Mouse (Mus musculus) layer of hippocampus, adult 8-10 months (tissue): ENCODE results near the gene Phyhipl. TPM values are rescaled to one million over a fixed set of nuclear protein-coding genes. Genes with fewer than 3 reads are reported as not detected.
A peak's percentile ranks its signal among the peaks of the same experiment; 100 is the strongest.

Source experiments
- DNase-seq, 2 experiments: peaks; one replicate each; pipeline ENCODE4 v3.0.0; 2022; ENCODE audit warnings: low spot score in 2 of 2
- total RNA-seq, 4 experiments: library from RNA; stranded (reverse); gene quantifications; 2 replicates each; pipeline ENCODE4 v1.2.4; 2022

The Phyhipl gene
- total RNA-seq, 4 experiments from 2014 or later: 174 to 208 (median 192) TPM

DNA sequence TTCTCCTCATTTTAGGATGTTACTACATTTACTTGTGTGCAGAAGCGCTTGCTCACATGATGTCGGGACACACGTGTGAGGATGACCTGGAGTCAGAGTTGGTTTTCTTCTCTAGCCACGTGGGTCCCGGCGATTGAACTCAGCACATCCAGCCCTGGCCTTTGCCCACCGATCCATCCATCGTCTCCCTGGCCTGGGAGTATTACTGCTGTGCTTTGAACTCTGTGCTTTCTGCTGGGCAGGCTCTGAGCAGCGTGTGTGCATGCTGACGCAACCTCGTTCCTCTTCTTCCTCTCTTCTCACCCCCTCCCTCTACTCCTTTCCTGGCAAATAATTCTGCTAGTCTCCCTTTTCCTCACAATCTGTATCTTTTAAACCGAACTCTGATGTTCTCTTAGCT is 121.8 kb downstream of the Phyhipl start:
- DNase-seq: no peak

DNA sequence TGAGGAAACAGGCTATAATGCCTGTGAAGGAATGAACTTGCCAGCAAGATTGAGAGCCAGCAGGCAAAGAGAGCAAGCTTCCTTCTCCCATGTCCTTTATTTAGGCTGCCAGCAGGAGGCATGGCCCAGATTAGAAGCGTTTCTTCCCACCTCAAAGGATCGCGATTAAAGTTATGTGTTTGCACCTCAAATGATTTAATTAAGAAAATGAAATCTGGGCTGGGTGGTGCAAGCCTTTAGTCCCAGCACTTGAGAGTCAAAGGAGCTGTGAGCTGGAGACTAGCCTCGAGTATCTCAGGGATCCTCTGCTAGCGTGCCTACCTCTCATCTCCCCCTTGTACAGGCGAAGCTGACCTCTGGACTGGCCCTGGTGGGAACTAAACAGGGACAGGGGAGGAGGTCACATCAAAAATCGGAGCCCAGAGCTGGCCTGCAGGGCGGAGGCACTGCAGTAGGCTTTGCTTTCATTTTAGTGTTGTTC is 122.4 kb downstream of the Phyhipl start:
- DNase-seq: no peak

DNA sequence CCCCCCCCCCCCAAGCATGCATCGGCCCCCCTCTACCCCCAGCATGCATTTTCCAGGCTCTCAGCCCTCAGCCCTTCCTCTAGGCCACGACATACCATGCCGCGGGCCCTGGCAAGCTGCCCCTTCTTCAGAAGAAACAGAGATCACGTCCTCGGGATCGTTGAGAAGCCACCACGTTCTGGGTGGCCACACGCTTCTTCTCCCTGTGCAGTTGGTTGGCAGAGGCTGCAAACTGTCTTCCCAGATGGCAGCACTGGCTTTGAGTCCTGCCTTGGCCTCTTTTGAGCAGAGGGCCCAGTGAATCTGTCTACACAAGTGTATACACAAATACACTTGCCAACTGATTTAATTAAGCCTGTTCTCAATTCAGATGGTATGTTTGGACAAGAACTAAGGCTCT is 123.5 kb downstream of the Phyhipl start:
- DNase-seq: peak; percentile 58 to 59

DNA sequence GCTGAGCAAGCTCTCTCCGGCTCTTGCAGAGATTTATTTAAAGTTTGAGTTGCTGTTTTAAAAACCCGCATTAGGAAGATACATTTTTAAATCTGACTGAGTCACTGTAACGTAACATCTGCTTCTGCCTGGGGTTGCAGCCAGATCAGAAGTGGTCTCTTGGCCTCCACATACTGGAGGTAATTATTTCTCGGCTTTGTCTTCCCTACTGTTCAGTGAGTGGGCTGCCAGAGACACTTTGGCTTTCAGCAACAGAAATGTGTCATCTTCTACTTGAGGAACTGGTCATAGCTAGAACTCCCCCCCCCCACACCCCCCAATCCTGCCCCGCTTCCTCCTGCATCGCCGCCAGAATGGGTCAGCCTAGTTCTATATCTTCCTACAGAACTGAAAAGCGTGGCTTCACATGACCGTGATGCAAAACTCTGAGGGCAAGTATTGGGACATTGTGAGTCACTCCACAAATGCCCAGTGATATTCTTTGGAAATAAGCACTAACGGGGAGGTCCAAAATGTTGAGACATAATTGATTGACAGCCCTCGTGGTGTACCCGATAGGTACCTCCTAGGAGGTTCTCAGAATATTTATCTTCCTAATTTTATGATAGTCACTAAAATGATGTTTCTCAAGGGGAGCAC is 125.5 kb downstream of the Phyhipl start:
- no peak for DNase-seq

DNA sequence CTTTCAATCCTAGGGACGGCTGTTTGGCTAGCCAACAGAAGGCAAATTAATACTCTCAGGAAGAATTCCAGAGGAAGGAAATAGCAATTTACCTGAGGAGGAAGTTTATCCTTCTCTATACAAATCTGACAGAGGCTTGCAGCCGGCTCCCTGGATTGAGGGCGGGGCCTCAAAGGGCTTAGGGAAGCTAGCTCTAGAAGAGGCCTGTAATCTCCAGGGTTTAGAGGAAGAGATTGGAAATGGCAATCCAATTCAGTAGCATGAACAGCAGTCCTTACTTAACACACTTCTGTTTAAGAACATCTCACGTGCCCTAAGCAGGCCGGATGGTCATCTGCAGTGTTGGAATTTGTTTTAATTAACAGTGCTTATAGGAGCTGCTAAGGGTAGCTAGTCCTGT is 134.4 kb downstream of the Phyhipl start:
- DNase-seq: no peak

DNA sequence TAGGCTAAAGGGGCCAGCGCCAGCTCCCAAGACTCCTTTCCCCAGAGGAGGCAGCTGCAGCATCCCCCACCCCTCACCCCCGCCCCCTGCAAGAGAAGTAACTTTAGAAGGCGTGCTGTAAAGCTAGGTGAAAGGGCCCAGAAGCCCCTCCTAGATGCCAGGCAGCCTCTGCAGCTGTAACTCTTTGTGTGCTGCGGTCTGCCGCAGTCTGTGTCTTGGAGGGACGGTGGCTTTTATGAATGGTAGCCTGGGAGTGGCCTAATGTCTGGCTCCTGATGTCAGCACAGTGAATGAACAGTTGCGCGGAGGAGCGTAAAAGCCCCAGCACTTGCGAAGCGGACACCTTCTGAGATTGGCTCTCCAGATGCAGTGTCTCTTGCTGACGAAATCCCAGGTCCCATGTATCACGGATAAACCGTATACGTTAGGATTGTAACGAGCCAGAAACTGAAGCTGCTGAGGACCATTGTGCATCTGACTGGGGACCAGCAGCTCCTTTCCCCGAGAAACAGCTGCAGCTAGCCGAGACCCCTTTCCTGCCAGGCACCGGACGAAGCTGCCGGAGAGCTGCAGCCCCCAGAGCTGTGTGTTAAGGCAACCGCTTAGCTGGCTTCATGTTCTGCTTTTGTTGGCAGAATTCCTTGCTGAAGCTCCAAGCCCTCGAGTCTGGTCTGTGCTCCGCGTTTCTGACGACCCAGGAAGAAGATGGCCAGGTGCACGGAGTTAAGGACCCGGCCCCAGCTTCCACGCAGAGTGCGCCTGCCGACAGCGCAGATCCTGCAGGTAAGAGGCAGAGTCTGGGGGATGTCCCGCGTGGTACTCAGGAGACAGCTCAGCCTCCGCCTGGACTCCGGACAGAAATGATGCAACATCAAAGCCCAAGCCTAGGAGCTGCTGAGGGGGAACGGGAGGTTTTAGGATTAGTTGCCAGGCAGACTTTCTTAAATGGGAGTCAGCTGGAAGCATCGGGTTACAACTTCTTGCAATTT is 135.3 kb downstream of the Phyhipl start:
- DNase-seq: peak in 1 of 2 experiments; percentile 48

DNA sequence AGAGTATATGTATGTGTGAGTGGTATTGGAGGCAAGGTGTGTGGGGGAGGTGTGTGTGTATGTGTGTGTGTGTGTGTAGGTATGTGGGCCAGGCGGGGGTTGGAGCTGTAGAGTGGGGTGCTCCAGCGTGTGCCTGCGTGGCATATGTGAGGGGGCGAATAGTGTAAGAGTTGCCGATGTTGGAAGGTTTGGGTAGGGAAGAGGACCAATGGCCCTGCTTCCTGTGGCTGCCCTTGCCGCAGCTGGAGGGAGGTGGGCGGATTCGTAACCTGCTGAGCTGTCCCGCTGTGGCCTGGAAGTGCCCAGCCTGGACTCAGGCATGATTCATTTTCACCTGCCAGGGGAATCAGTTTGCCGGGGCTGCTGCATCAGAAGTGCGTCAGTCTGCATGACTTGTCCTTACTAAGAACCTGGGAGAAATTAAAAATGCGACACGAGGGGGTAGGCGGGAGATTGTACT is 136.1 kb downstream of the Phyhipl start:
- DNase-seq: peak in 1 of 2 experiments; percentile 54

DNA sequence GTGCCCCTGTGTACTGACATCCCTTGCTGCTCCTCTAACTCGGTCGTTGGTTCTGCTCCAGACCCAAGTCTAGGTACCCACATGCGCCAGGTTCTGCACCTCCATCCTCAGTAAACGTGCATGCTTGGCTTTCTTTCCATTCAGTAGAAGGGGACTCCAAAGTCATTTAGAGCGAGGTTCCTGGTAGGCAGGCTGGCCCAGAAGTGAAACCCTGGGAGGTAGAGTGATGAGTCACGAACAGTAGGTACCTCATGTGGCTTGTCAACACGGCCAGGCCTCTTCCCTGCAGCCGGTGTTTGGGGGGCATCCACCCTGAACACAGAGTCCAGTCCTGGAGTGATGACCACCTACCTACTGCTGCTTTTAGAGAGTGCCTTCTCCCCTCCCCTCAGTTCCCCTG is 139.1 kb downstream of the Phyhipl start:
- DNase-seq: no peak

DNA sequence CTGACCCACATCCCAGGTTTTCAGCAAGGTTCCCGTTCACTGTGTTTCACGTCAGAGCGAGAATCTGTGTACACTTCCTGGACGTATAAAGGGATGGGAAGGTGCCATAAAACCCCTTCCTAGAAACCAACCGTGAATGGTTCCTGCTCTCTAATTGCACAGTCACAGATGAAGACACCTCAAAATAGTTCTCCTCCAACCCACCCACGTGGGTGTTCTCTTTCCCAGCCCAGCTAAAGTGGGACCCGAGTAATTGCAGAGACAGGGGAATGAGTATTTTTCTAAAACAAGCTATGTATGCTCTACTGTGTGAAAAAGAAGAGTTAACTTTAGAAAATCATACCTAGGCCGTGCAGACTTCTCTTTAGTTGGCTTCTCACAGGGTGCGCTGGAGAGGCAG is 140.9 kb downstream of the Phyhipl start:
- DNase-seq: no peak

DNA sequence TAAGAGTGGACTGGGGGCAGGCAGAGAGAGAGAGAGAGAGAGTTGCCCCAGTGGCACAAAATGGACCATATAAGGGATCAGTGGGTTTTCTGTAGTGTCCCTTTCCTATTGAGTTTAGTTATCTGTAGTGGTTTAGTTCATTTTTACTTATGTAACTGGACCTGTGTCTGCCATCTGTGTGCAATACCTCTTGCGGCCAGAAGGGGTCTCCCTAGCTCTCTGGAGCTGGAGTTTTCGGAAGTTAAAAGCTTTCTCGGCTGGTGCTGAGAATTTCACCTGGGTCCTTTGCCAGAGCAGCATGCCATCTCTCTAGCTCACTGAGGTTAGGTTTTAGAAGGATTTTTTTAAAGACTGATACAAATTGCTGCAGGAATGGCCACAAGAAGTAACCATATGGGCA is 147.9 kb downstream of the Phyhipl start:
- DNase-seq: no peak

Other genes with a start within 250 kb of the Phyhipl start
- 10 to 100 TPM; 80.3 to 85.3 (median 82.6) TPM for gene Fam13c, start 215.5 kb downstream of the Phyhipl start, total RNA-seq